Mouse (Mus musculus): ENCODE data around the gene Fam205c. TPM values are rescaled to one million over a fixed set of nuclear protein-coding genes. Genes with fewer than 3 reads are reported as not detected.

Gene Fam205c
- polyA plus RNA-seq (2012; fragmentation: generic; extraction: Trizol): not detected

DNA sequence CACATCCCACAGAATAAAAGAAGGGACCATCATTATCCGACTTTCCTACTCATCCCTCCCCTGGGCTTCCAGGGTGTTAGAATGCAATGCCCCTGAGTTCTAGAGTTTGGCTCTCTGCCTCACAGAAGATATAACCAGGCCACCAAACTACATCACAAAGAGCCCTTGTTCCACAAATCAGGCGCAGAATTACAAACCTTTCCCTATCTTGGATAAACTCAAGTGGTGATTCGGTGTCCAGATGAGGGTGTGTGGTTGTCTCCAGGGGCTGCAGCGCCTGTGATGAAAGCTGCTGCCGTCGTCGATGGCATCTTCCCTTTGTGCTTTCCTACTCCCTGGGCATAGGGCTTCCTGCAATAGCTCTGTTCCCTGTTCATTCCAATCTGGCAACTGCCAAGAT, at the start of gene Fam205c:
Gene Fam205c (minus strand): TSS at position 101 of the 400 bp plus-strand sequence.

DNA sequence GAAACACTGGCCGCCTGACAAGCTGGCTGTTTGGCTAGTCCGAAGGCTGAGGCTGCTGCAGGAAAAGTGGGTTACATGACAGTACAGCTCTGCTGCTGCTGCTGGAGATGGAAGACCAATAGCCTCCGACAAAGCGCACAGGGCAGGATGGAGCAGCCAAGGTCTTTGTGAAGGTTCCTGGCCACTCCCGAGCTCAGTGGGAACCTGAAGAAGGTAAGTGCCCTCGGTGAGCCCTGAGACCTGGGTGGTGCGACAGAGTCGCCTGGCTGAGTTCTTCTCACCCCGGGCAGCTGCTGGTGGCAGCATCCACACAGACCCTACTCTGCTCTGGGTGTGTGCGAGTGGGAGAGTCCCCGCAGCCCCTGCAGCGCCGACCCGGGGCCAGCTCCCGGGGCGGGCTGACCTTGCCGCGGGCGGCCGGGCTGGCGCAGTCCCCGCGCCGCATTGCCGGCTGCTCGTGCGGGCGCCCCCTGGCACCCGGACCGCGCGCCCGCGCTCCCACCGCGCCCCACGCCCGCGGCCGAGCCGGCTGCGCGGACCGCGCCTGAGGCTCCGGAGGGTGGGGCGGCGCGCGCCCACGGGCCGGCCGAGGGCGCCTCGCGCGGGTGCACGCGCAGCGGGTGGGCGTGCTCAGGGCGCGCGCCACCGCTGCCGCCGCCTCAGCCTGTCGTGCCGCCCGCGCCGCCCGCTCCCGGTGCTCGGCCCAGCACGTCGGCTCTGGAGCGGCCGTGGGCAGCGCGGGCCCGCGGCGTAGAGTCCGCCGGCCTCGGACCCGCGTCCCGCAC, 42.8 kb upstream of the Fam205c start, which contains the start of gene Phf24:
Gene Phf24 (plus strand): TSS at position 44 of the 785 bp plus-strand sequence.

DNA sequence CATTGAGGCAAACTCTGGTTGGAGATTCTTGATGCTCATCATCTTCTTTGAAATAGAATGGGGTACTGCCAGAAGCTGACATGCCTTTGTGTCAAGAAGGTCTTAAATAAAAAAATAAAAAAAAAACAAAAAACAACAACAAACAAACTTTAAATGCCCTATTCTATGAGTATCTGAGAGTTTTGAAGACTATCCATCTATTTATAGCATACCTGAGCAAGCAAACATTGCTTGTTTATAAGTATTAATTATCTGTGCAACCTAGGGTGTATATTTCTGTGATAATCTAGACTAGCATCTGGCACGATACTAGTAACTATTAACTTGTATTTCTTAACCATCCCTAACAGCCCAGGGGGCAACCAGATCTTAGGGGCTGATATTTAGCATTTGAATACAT, 17.4 kb downstream of the Fam205c start, which contains the start of gene Gm12394:
Gene Gm12394 (minus strand): TSS at position 101 of the 400 bp plus-strand sequence.

DNA sequence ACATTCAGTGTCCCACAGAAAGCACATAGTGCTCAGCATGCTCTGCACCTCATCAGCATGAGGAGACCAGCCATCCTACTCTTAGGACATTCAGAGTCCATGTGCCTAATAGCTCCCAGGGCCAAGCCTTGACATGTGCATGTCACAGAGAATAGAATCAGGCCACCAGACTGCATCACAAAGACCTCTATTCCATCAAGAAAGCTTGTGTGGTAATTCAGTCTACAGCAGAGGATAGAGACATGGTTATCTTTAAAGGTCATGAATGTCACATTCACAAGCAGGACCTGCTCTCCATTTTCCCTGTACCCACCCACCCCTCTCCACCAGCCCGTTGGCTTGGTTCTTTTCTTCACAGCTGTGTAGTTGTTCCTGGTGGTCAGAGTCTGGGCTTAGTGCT, 20.2 kb downstream of the Fam205c start, which contains the start of gene Fam205a1:
Gene Fam205a1 (minus strand): TSS at position 101 of the 400 bp plus-strand sequence.

Other genes with a start within 250 kb of the Fam205c start
- not detected for gene Gm2564, start 244.5 kb downstream of the Fam205c start, polyA plus RNA-seq (2012; fragmentation: generic; extraction: Trizol)
- gene Ccl27b, start 219.0 kb downstream of the Fam205c start, polyA plus RNA-seq (2012; fragmentation: generic; extraction: Trizol): not detected
- under 1 TPM in 1 of 2 experiments, not detected in 1; 0.19 TPM for gene Il11ra2, start 212.3 kb downstream of the Fam205c start, polyA plus RNA-seq (2012; fragmentation: generic; extraction: Trizol)
- not detected for gene 4930578G10Rik, start 138.7 kb downstream of the Fam205c start, polyA plus RNA-seq (2012; fragmentation: generic; extraction: Trizol)
- not detected for gene Ccl19, start 117.7 kb downstream of the Fam205c start, polyA plus RNA-seq (2012; fragmentation: generic; extraction: Trizol)
- gene Ccl21a, start 100.2 kb downstream of the Fam205c start, polyA plus RNA-seq (2012; fragmentation: generic; extraction: Trizol): not detected
- not detected for gene Fam205a1, start 20.3 kb downstream of the Fam205c start, polyA plus RNA-seq (2012; fragmentation: generic; extraction: Trizol)
- not detected for gene Gm12394, start 17.5 kb downstream of the Fam205c start, polyA plus RNA-seq (2012; fragmentation: generic; extraction: Trizol)
- gene Phf24, start 42.4 kb upstream of the Fam205c start, polyA plus RNA-seq (2012; fragmentation: generic; extraction: Trizol): not detected
- gene Dnajb5, start 75.6 kb upstream of the Fam205c start, polyA plus RNA-seq (2012; fragmentation: generic; extraction: Trizol): 1 to 10 TPM; 1.8 to 7.6 TPM
- under 1 TPM; 0.14 to 0.76 TPM for gene 1700022I11Rik, start 95.4 kb upstream of the Fam205c start, polyA plus RNA-seq (2012; fragmentation: generic; extraction: Trizol)
- 100 to 1,000 TPM; 158 to 386 TPM for gene Vcp, start 126.3 kb upstream of the Fam205c start, polyA plus RNA-seq (2012; fragmentation: generic; extraction: Trizol)
- 1 to 10 TPM; 2.4 to 8.8 TPM for gene Fancg, start 136.3 kb upstream of the Fam205c start, polyA plus RNA-seq (2012; fragmentation: generic; extraction: Trizol)
- gene Pigo, start 151.6 kb upstream of the Fam205c start, polyA plus RNA-seq (2012; fragmentation: generic; extraction: Trizol): 1 to 10 TPM; 3.3 to 9.1 TPM
- 100 to 1,000 TPM in 1 of 2 experiments, 10 to 100 TPM in 1; 90.4 to 107 TPM for gene Stoml2, start 157.5 kb upstream of the Fam205c start, polyA plus RNA-seq (2012; fragmentation: generic; extraction: Trizol)
- gene Fam214b, start 172.0 kb upstream of the Fam205c start, polyA plus RNA-seq (2012; fragmentation: generic; extraction: Trizol): 10 to 100 TPM in 1 of 2 experiments, 1 to 10 TPM in 1; 3.5 to 25.9 TPM
- gene Unc13b, start 184.7 kb upstream of the Fam205c start, polyA plus RNA-seq (2012; fragmentation: generic; extraction: Trizol): under 1 TPM; 0.01 to 0.92 TPM